Mouse (Mus musculus) heart, embryonic 12.5 days (tissue): ENCODE results near the gene Rnf144a. TPM values are rescaled to one million over a fixed set of nuclear protein-coding genes. Genes with fewer than 3 reads are reported as not detected.

ENCODE experiments used
- ATAC-seq: fragments of 200-750 bp; cut with Nextera tagmentation; 2 replicates; pipeline ENCODE4 v1.8.0; 2017; ENCODE audit warnings: moderate TSS enrichment, moderate library complexity; ENCODE audit not compliant: insufficient number of reproducible peaks, low FRiP score
- H3K27ac ChIP-seq: fragments of 300-500 bp; sonication (generic); 2 replicates; pipeline ENCODE4 v1.5.1; 2016; ENCODE audit warnings: mild to moderate bottlenecking, moderate library complexity; ENCODE audit not compliant: poor library complexity, severe bottlenecking
- H3K27me3 ChIP-seq: fragments of 300-500 bp; sonication (generic); replicated peaks from 2 replicates; pipeline ENCODE4 v1.6.1; 2016; ENCODE audit warnings: mild to moderate bottlenecking, moderate library complexity
- H3K36me3 ChIP-seq: fragments of 300-500 bp; sonication (generic); 2 replicates; pipeline ENCODE4 v1.6.1; 2016; ENCODE audit warnings: mild to moderate bottlenecking, moderate library complexity
- H3K4me1 ChIP-seq: fragments of 300-500 bp; sonication (generic); replicated peaks from 2 replicates; pipeline ENCODE4 v1.6.1; 2016; ENCODE audit warnings: mild to moderate bottlenecking
- H3K4me2 ChIP-seq: fragments of 300-500 bp; sonication (generic); 2 replicates; pipeline ENCODE4 v1.6.1; 2016; ENCODE audit warnings: mild to moderate bottlenecking, moderate library complexity
- H3K4me3 ChIP-seq: fragments of 300-500 bp; sonication (generic); 2 replicates; pipeline ENCODE4 v1.5.1; 2016; ENCODE audit warnings: mild to moderate bottlenecking
- H3K9ac ChIP-seq: fragments of 300-500 bp; sonication (generic); 2 replicates; pipeline ENCODE4 v1.6.1; 2016; ENCODE audit warnings: mild to moderate bottlenecking, moderate library complexity
- H3K9me3 ChIP-seq: fragments of 300-500 bp; sonication (generic); replicated peaks from 2 replicates; pipeline ENCODE4 v1.6.1; 2016; ENCODE audit warnings: mild to moderate bottlenecking, moderate library complexity
- WGBS: fragments of 180-500 bp; shearing (Covaris S2); methylation state at CpG from one replicate; pipeline ENCODE4 v1.1.7; 2016; 5-methylcytosine and 5-hydroxymethylcytosine counted together
- polyA plus RNA-seq: library from polyadenylated mRNA; unstranded; fragments of >200 nt; fragmentation: Nextera tagmentation; extraction: Ambion mirVana; gene quantifications from 2 replicates; pipeline ENCODE4 v1.2.1, GENCODE M21; 2016

Gene Rnf144a
- polyA plus RNA-seq, 1 experiment from 2014 or later = 10.0 TPM

- no peak overlapping the region for H3K4me3 ChIP-seq
- no peak for ATAC-seq
- H3K36me3 ChIP-seq = no peaks in the 10 kb centered on the region
- no peak overlapping the region for H3K4me2 ChIP-seq
- no peak overlapping the region for H3K27ac ChIP-seq
- whole genome bisulfite sequencing = 61% methylated on average over 2 of the region's 2 CpGs
- H3K27me3 ChIP-seq = no peaks in the 10 kb centered on the region
- no peaks in the 10 kb centered on the region for H3K9me3 ChIP-seq
- H3K9ac ChIP-seq = no peak overlapping the region
- H3K4me1 ChIP-seq = peaks cover 7% of the 10 kb centered on the region; the same call in 1 of the 2 replicates
Measured at GRCm38 (mm10) chr12:26343131-26343530, 71.9 kb downstream of the Rnf144a start.

- H3K4me1 ChIP-seq = peaks cover 7% of the 10 kb centered on the region; the same call in 1 of the 2 replicates
- WGBS = 61% methylated on average over 3 of the region's 3 CpGs
- ATAC-seq = peak; percentile 25; the same call in 1 of the 2 replicates
- no peak overlapping the region for H3K4me3 ChIP-seq
- no peak overlapping the region for H3K4me2 ChIP-seq
- no peaks in the 10 kb centered on the region for H3K9me3 ChIP-seq
- H3K27ac ChIP-seq = no peak overlapping the region
- H3K36me3 ChIP-seq = no peaks in the 10 kb centered on the region
- no peaks in the 10 kb centered on the region for H3K27me3 ChIP-seq
- H3K9ac ChIP-seq = no peak overlapping the region
Measured at GRCm38 (mm10) chr12:26342663-26343062, 72.4 kb downstream of the Rnf144a start.

GRCm38 (mm10) chr12:26342086-26342485 lies 73.0 kb downstream of the Rnf144a start:
- no peak for ATAC-seq
- Histone ChIP-seq H3K36me3 (no peaks in the 10 kb centered on the region), H3K27me3 (no peaks in the 10 kb centered on the region), H3K4me2 (no peak overlapping the region), H3K9me3 (no peaks in the 10 kb centered on the region), H3K4me1 (peaks cover 7% of the 10 kb centered on the region; the same call in 1 of the 2 replicates), H3K27ac (no peak overlapping the region), H3K9ac (no peak overlapping the region), H3K4me3 (no peak overlapping the region)
- WGBS = 53% methylated on average over 4 of the region's 4 CpGs

GRCm38 (mm10) chr12:26340621-26341020 lies 74.4 kb downstream of the Rnf144a start:
- no peak for ATAC-seq
- Histone ChIP-seq H3K36me3 (no peaks in the 10 kb centered on the region), H3K4me1 (peaks cover 7% of the 10 kb centered on the region; the same call in 1 of the 2 replicates), H3K27me3 (no peaks in the 10 kb centered on the region), H3K4me2 (no peak overlapping the region), H3K9ac (no peak overlapping the region), H3K9me3 (no peaks in the 10 kb centered on the region), H3K4me3 (no peak overlapping the region), H3K27ac (no peak overlapping the region)
- 74% methylated on average over 4 of the region's 4 CpGs for WGBS

- ATAC-seq = no peak
Measured at GRCm38 (mm10) chr12:26339886-26340285, 75.2 kb downstream of the Rnf144a start.

GRCm38 (mm10) chr12:26339181-26339580 lies 75.9 kb downstream of the Rnf144a start:
- peaks cover 7% of the 10 kb centered on the region; the same call in 1 of the 2 replicates for H3K4me1 ChIP-seq
- H3K36me3 ChIP-seq = no peaks in the 10 kb centered on the region
- 91% methylated on average over 8 of the region's 8 CpGs for WGBS
- no peak overlapping the region for H3K4me2 ChIP-seq
- no peaks in the 10 kb centered on the region for H3K27me3 ChIP-seq
- no peak for ATAC-seq
- H3K9ac ChIP-seq = no peak overlapping the region
- H3K27ac ChIP-seq = no peak overlapping the region
- no peak overlapping the region for H3K4me3 ChIP-seq
- no peaks in the 10 kb centered on the region for H3K9me3 ChIP-seq

More at GRCm38 (mm10) chr12:26339886-26340285, 75.2 kb downstream of the Rnf144a start:
- H3K4me3 ChIP-seq = no peak overlapping the region
- no peak overlapping the region for H3K4me2 ChIP-seq
- H3K4me1 ChIP-seq = peaks cover 7% of the 10 kb centered on the region; the same call in 1 of the 2 replicates
- H3K27me3 ChIP-seq = no peaks in the 10 kb centered on the region
- no peak overlapping the region for H3K27ac ChIP-seq
- no peaks in the 10 kb centered on the region for H3K9me3 ChIP-seq
- H3K36me3 ChIP-seq = no peaks in the 10 kb centered on the region
- H3K9ac ChIP-seq = no peak overlapping the region

GRCm38 (mm10) chr12:26333678-26334077 lies 81.4 kb downstream of the Rnf144a start:
- 81% methylated on average over 1 of the region's 1 CpGs for WGBS
- H3K9me3 ChIP-seq = no peaks in the 10 kb centered on the region
- ATAC-seq = no peak
- no peak overlapping the region for H3K9ac ChIP-seq
- H3K36me3 ChIP-seq = no peaks in the 10 kb centered on the region
- H3K4me2 ChIP-seq = no peak overlapping the region
- no peak overlapping the region for H3K27ac ChIP-seq
- no peak overlapping the region for H3K4me3 ChIP-seq
- peaks cover 12% of the 10 kb centered on the region for H3K4me1 ChIP-seq
- H3K27me3 ChIP-seq = no peaks in the 10 kb centered on the region

GRCm38 (mm10) chr12:26331048-26331447 lies 84.0 kb downstream of the Rnf144a start:
- peaks cover 6% of the 10 kb centered on the region for H3K36me3 ChIP-seq

GRCm38 (mm10) chr12:26329756-26330155 lies 85.3 kb downstream of the Rnf144a start:
- 65% methylated on average over 5 of the region's 5 CpGs for WGBS
- peaks cover 12% of the 10 kb centered on the region for H3K4me1 ChIP-seq
- no peaks in the 10 kb centered on the region for H3K27me3 ChIP-seq
- ATAC-seq = no peak
- H3K36me3 ChIP-seq = peaks cover 6% of the 10 kb centered on the region
- H3K4me2 ChIP-seq = no peak overlapping the region
- H3K9me3 ChIP-seq = no peaks in the 10 kb centered on the region
- H3K4me3 ChIP-seq = no peak overlapping the region
- no peak overlapping the region for H3K27ac ChIP-seq
- no peak overlapping the region for H3K9ac ChIP-seq

More at GRCm38 (mm10) chr12:26331048-26331447, 84.0 kb downstream of the Rnf144a start:
- Histone ChIP-seq H3K27ac (peak overlapping the region; percentile 45; the same call in 1 of the 2 replicates), H3K4me3 (no peak overlapping the region), H3K9me3 (no peaks in the 10 kb centered on the region), H3K9ac (no peak overlapping the region), H3K4me1 (peaks cover 12% of the 10 kb centered on the region), H3K27me3 (no peaks in the 10 kb centered on the region), H3K4me2 (no peak overlapping the region)
- WGBS = 63% methylated on average over 3 of the region's 3 CpGs
- ATAC-seq = peak; percentile 82; the same call in 1 of the 2 replicates

GRCm38 (mm10) chr12:26329031-26329675 lies 85.9 kb downstream of the Rnf144a start:
- Histone ChIP-seq H3K36me3 (peaks cover 6% of the 10 kb centered on the region), H3K9me3 (no peaks in the 10 kb centered on the region), H3K27ac (no peak overlapping the region), H3K4me2 (no peak overlapping the region), H3K4me1 (peaks cover 14% of the 10 kb centered on the region), H3K9ac (no peak overlapping the region), H3K4me3 (no peak overlapping the region), H3K27me3 (no peaks in the 10 kb centered on the region)
- no peak for ATAC-seq
- WGBS = 85% methylated on average over 6 of the region's 6 CpGs

GRCm38 (mm10) chr12:26323783-26324364 lies 91.2 kb downstream of the Rnf144a start:
- Histone ChIP-seq H3K27ac (no peak overlapping the region), H3K4me1 (peaks cover 10% of the 10 kb centered on the region), H3K4me3 (no peak overlapping the region), H3K4me2 (no peak overlapping the region), H3K36me3 (peaks cover 10% of the 10 kb centered on the region), H3K9me3 (no peaks in the 10 kb centered on the region), H3K9ac (no peak overlapping the region), H3K27me3 (no peaks in the 10 kb centered on the region)
- 71% methylated on average over 5 of the region's 5 CpGs for WGBS
- ATAC-seq = no peak
